Comparison of ENCODE assay signal across 16 mouse cellular contexts in the genomic region with DNA sequence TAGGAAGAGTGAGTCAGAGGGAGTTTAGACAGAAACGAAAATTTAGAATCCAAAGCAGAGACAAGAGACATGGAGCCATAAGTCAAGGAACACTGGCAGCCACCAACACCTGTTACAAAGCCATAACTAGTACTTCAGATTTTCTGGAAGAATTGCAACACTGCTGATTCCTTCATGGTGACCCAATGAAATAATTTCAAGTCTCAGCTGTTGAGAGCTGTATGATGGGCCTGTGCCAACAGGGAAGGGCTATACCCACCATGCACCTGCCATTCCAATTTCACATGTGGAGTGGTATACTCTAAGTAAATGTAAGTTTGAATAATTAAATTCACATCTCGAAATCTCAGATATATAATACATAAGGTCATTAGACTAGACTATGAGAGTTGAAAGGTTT.
A peak's percentile ranks its signal among the peaks of the same experiment; 100 is the strongest.
DNase-seq lines count a peak whose midpoint lies in the region; TF ChIP-seq lines count a peak whose summit lies in the region.
"Had no signal": no experiment of that assay in that cellular context is flagged by ENCODE, and none has a peak within 500 bp of the region (broad histone marks: within the 10 kb centered on the region; RNA-seq: fewer than 3 reads in every experiment).

No protein-coding gene starts in this region.

- no peak for TF ChIP-seq POLR2A in myocyte (IDR thresholded peaks at IDR 0.05; ENCODE audit: insufficient read length, low read depth)

- H3K79me2 ChIP-seq in myocyte (ENCODE audit: control insufficient read depth, insufficient read depth): no peaks in the 10 kb centered on the region

- no peak overlapping the region for H3ac ChIP-seq in myocyte (ENCODE audit: control insufficient read depth, insufficient read length)

- no peak overlapping the region for H3K4me2 ChIP-seq in myocyte (ENCODE audit: low read depth)

- H3K36me3 ChIP-seq in myocyte (ENCODE audit: control insufficient read depth, insufficient read depth): no peaks in the 10 kb centered on the region
- H3K36me3 ChIP-seq: G1E had no signal

- H3K27me3 ChIP-seq in myocyte (ENCODE audit: control insufficient read depth, insufficient read depth, insufficient read length): no peaks in the 10 kb centered on the region
- H3K27me3 ChIP-seq: CH12.LX, Patski had no signal

- no peak for DNase-seq in urinary bladder, postnatal 14 days (ENCODE audit: low spot score)
- DNase-seq: adrenal gland, adult 2 months; adrenal gland, adult 8-10 months; adrenal gland, postnatal 10 days; adrenal gland, postnatal 14 days; adrenal gland, postnatal 25 days; adrenal gland, postnatal 36 days; B cell, adult 2 months; cerebellum, adult 11 months; cerebellum, adult 11-12 months; cerebellum, adult 18-20 months; cerebellum, adult 2 months had no signal

- H3K4me3 ChIP-seq in myocyte: no peak overlapping the region

TF ChIP-seq in myocyte, 11 proteins besides CTCF, POLR2A, EP300 and RAD21:
- TF ChIP-seq POLR2AphosphoS2 (IDR thresholded peaks at IDR 0.05; ENCODE audit: insufficient read length, low read depth) (no peak), MYOD1 (IDR thresholded peaks at IDR 0.05; ENCODE audit: control insufficient read depth in 1 of 3, insufficient read length in 2 of 3, low read depth in 2 of 3) (peak; percentile 52 to 75 (median 71)), CEBPB (IDR thresholded peaks at IDR 0.05; ENCODE audit: insufficient read depth, poor library complexity, severe bottlenecking) (peak; percentile 79; the same call in 1 of the 2 replicates), TCF12 (IDR thresholded peaks at IDR 0.05; ENCODE audit: insufficient read depth, poor library complexity, severe bottlenecking) (no peak), MYOG (IDR thresholded peaks at IDR 0.05; ENCODE audit: control insufficient read depth in 1 of 3, insufficient read depth in 1 of 3, insufficient read length in 2 of 3, low read depth in 2 of 3) (peak in 1 of 3 experiments; percentile 45), SRF (IDR thresholded peaks at IDR 0.05; ENCODE audit: control insufficient read depth, insufficient read length, low read depth) (no peak), USF1 (IDR thresholded peaks at IDR 0.05; ENCODE audit: low read depth) (no peak), TCF3 (IDR thresholded peaks at IDR 0.05; ENCODE audit: insufficient read length, low read depth) (no peak), MAX (IDR thresholded peaks at IDR 0.05; ENCODE audit: low read depth) (no peak), E2F4 (IDR thresholded peaks at IDR 0.05; ENCODE audit: insufficient read depth) (no peak), REST (IDR thresholded peaks at IDR 0.05; ENCODE audit: insufficient read depth, insufficient read length) (no peak)
